Mouse (Mus musculus): ENCODE measurements around the gene Lrrn4. TPM values are rescaled to one million over a fixed set of nuclear protein-coding genes. Genes with fewer than 3 reads are reported as not detected.
A peak's percentile ranks its signal among the peaks of the same experiment; 100 is the strongest.

The Lrrn4 gene
- polyA plus RNA-seq, 1 experiment = 2.0 TPM

DNA sequence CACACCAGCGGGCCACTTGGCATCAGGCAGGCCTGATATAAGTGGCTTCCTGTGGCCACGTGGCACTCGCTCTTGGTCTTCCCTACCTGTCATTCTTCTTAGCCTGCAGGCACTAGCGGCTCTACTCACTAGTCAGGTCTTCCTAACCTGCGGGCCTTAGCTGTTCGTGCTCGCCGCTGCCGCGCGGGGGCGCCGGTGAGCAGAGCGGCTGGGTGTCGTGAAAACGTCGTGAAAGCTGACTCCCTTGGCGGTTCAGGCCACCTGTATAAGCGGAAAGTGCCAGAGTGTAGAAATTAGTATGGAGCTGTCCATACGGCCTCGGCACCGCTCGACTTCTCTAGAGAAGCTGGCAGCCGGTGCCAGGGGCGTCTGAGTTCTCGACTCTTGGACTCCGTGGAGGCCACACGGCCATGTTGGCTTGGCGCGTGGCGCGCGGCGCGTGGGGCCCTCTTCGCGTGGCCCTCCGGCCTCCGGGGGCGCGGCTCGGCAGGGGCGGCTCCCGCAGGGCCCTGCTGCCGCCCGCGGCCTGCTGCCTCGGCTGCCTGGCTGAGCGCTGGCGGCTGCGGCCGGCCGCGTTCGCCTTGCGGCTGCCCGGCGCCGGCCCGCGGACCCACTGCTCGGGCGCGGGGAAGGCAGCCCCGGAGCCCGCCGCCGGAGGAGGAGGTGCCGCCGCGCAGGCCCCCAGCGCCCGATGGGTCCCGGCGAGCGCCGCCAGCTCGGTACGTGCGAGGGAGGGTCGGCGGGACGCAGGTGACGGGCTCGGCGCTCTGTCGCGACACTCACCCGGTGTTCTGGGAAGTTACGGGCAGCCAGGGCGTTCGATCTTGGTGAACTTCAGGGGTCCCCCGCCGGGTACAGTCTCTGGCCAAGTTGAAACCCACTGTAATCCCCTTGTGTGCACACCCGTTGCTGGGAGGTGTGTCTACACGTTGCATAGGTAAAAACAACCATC lies 34.0 kb downstream of the Lrrn4 start, which contains the start of gene Crls1:
Crls1 (plus strand) TSS at position 260 of the 952 bp plus-strand sequence.
- Histone ChIP-seq H3K36me3 (ENCODE audit: control insufficient read depth, insufficient read depth, low read length) (no peaks in the 10 kb centered on the region), H3K4me3 (ENCODE audit: extremely low read depth, insufficient read depth, insufficient read length) (peak within 1 kb of the TSS; percentile 96), H3K27ac (ENCODE audit: insufficient read depth, low read length) (peak within 1 kb of the TSS; percentile 60), H3K4me1 (ENCODE audit: control insufficient read depth, insufficient read depth, insufficient read length) (peaks cover 5% of the 10 kb centered on the region; the same call in 1 of the 2 replicates), H3K27me3 (ENCODE audit: control insufficient read depth, insufficient read depth, low read length) (no peaks in the 10 kb centered on the region)
- peak; percentile 90 to 95 for DNase-seq (ENCODE audit: low read depth in 1 of 2, low spot score in 2 of 2)
- under 1% methylated on average over 96 of the region's 96 CpGs for WGBS
- TF ChIP-seq POLR2A (IDR thresholded peaks at IDR 0.05; ENCODE audit: low read depth, low read length) = peak; percentile 54; the same call in 1 of the 2 replicates
- TF ChIP-seq CTCF (IDR thresholded peaks at IDR 0.05; ENCODE audit: extremely low read depth, insufficient read depth, insufficient read length, insufficient replicate concordance) = peak; percentile 99

DNA sequence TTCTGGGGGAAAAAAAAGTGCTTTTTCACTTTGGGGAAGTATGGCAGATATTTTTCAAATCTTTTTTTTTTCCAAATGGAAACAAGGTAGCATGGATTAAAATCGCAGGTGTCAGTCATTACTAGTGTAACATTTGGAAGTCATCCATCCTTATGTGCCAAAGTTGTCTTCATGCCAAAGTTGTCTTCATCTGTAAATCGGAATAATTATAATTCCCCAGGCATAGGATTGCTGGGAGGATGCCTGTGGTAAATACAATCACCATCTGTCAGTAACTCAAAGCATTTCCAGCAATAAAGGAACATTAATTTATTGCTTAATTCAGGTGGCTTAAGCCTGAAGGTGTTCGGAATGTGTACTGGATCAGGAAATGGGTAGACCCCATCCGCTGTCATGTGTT lies 39.6 kb downstream of the Lrrn4 start:
- Histone ChIP-seq H3K27me3 (ENCODE audit: control insufficient read depth, insufficient read depth, low read length) (no peaks in the 10 kb centered on the region), H3K36me3 (ENCODE audit: control insufficient read depth, insufficient read depth, low read length) (no peaks in the 10 kb centered on the region), H3K4me1 (ENCODE audit: control insufficient read depth, insufficient read depth, insufficient read length) (no peaks in the 10 kb centered on the region), H3K4me3 (ENCODE audit: extremely low read depth, insufficient read depth, insufficient read length) (no peak overlapping the region), H3K27ac (ENCODE audit: insufficient read depth, low read length) (no peak overlapping the region)
- 91% methylated on average over 4 of the region's 4 CpGs for WGBS
- TF ChIP-seq POLR2A (IDR thresholded peaks at IDR 0.05; ENCODE audit: low read depth, low read length) (no peak), CTCF (IDR thresholded peaks at IDR 0.05; ENCODE audit: extremely low read depth, insufficient read depth, insufficient read length, insufficient replicate concordance) (no peak)
- DNase-seq (ENCODE audit: low read depth in 1 of 2, low spot score in 2 of 2) = no peak

Other genes starting within 250 kb of the Lrrn4 start
- 12.7 TPM in 2 replicates for gene Shld1, start 194.0 kb downstream of the Lrrn4 start, polyA plus RNA-seq (2012; rRNA removed)
- gene Chgb, start 99.6 kb downstream of the Lrrn4 start, polyA plus RNA-seq (2012; rRNA removed) = not detected in 2 replicates
- 2.7 and 3.4 TPM in 2 replicates for gene Trmt6, start 64.8 kb downstream of the Lrrn4 start, polyA plus RNA-seq (2012; rRNA removed)
- gene Mcm8, start 64.8 kb downstream of the Lrrn4 start, polyA plus RNA-seq (2012; rRNA removed) = 0.90 and 0.91 TPM in 2 replicates
- gene Crls1, start 34.2 kb downstream of the Lrrn4 start, polyA plus RNA-seq (2012; rRNA removed) = 10.3 and 20.0 TPM in 2 replicates
- gene Fermt1, start 65.0 kb upstream of the Lrrn4 start, polyA plus RNA-seq (2012; rRNA removed) = 0.02 TPM in 2 replicates